Mouse (Mus musculus) neural tube, embryonic 14.5 days (tissue): Measurements from ENCODE around the gene Thg1l. TPM values are rescaled to one million over a fixed set of nuclear protein-coding genes. Genes with fewer than 3 reads are reported as not detected.

ENCODE experiments used
- ATAC-seq: fragments of 200-750 bp; cut with Nextera tagmentation; 2 replicates; pipeline ENCODE4 v1.8.0; 2017; ENCODE audit warnings: low read depth, mild to moderate bottlenecking, moderate TSS enrichment, moderate library complexity
- H3K27ac ChIP-seq: fragments of 300-500 bp; sonication (generic); 2 replicates; pipeline ENCODE4 v1.5.1; 2014; ENCODE audit warnings: low read depth, mild to moderate bottlenecking, control low read depth, low read length, moderate library complexity, mixed read lengths
- H3K27me3 ChIP-seq: fragments of 300-500 bp; sonication (generic); 2 replicates; pipeline ENCODE4 v1.6.1; 2014; ENCODE audit warnings: low read length; ENCODE audit not compliant: control insufficient read depth, insufficient read depth
- H3K36me3 ChIP-seq: fragments of 300-500 bp; sonication (generic); 2 replicates; pipeline ENCODE4 v1.6.1; 2014; ENCODE audit warnings: low read length, mixed read lengths; ENCODE audit not compliant: control insufficient read depth, insufficient read depth
- H3K4me1 ChIP-seq: fragments of 300-500 bp; sonication (generic); 2 replicates; pipeline ENCODE4 v1.6.1; 2014; ENCODE audit warnings: low read length; ENCODE audit not compliant: control insufficient read depth, insufficient read depth
- H3K4me2 ChIP-seq: fragments of 300-500 bp; sonication (generic); 2 replicates; pipeline ENCODE4 v1.6.1; 2014; ENCODE audit warnings: mild to moderate bottlenecking, low read depth, low read length, control low read depth
- H3K4me3 ChIP-seq: fragments of 300-500 bp; sonication (generic); 2 replicates; pipeline ENCODE4 v1.5.1; 2014; ENCODE audit warnings: low read depth, low read length, control low read depth, mixed read lengths
- H3K9ac ChIP-seq: fragments of 300-500 bp; sonication (generic); replicated peaks from 2 replicates; pipeline ENCODE4 v1.6.1; 2014; ENCODE audit warnings: low read depth, mild to moderate bottlenecking, control low read depth, low read length, mixed read lengths
- H3K9me3 ChIP-seq: fragments of 300-500 bp; sonication (generic); 2 replicates; pipeline ENCODE4 v1.6.1; 2016; ENCODE audit warnings: low read length; ENCODE audit not compliant: control insufficient read depth
- WGBS: fragments of 180-500 bp; shearing (Covaris S2); extraction: QIAGEN DNeasy Blood & Tissue Kit; methylation state at CpG from one replicate; pipeline ENCODE4 v1.1.7; 2014; 5-methylcytosine and 5-hydroxymethylcytosine counted together
- polyA plus RNA-seq: library from polyadenylated mRNA; unstranded; fragments of >200 nt; fragmentation: Nextera tagmentation; extraction: Ambion mirVana; gene quantifications from 2 replicates; pipeline ENCODE4 v1.2.1, GENCODE M21; 2014

Thg1l gene
- polyA plus RNA-seq, 1 experiment from 2014 or later: 9.6 TPM

DNA sequence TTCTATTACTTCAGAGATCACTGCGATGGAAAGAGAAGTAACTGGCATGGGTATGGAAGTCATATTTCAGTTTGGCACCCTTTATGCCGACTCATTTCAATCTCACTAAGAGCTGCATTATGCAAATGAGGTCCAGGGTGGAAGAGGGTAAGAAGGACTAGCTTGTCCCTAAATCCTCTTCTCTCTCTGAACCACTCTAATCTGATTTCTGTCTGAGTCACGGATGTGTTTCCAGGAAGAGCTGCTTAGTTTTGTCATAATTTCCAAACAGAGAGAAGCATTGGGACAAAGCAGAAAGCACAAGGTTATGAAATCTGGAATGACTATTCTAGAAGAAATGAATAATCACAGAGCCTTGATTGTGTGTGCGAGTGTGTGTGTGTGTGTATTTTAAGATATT, 11.6 kb upstream of the Thg1l start:
- H3K27me3 ChIP-seq: no peaks in the 10 kb centered on the region
- H3K9ac ChIP-seq: no peak overlapping the region
- H3K27ac ChIP-seq: no peak overlapping the region
- H3K4me3 ChIP-seq: no peak overlapping the region
- H3K4me1 ChIP-seq: no peaks in the 10 kb centered on the region
- no peak overlapping the region for H3K4me2 ChIP-seq
- WGBS: 86% methylated on average over 4 of the region's 4 CpGs
- no peaks in the 10 kb centered on the region for H3K9me3 ChIP-seq
- no peak for ATAC-seq
- no peaks in the 10 kb centered on the region for H3K36me3 ChIP-seq

DNA sequence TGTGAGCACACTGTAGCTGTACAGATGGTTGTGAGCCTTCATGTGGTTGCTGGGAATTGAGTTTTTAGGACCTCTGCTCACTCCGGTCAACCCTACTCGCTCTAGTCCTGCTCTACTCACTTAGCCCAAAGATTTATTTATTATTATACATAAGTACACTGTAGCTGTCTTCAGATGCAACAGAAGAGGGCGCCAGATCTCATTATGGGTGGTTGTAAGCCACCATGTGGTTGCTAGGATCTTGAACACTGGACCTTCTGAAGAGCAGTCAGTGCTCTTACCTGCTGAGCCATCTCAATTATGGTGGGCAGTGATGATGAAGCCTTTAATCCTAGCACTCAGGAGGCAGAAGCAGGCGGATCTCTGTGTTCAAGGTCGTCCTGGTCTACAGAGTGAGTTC, 4.7 kb upstream of the Thg1l start:
- no peak overlapping the region for H3K4me3 ChIP-seq
- no peak overlapping the region for H3K27ac ChIP-seq
- WGBS: 81% methylated on average over 5 of the region's 5 CpGs
- no peak overlapping the region for H3K9ac ChIP-seq
- no peak for ATAC-seq
- no peak overlapping the region for H3K4me2 ChIP-seq
- no peaks in the 10 kb centered on the region for H3K4me1 ChIP-seq
- H3K9me3 ChIP-seq: no peaks in the 10 kb centered on the region
- H3K36me3 ChIP-seq: no peaks in the 10 kb centered on the region
- H3K27me3 ChIP-seq: no peaks in the 10 kb centered on the region

DNA sequence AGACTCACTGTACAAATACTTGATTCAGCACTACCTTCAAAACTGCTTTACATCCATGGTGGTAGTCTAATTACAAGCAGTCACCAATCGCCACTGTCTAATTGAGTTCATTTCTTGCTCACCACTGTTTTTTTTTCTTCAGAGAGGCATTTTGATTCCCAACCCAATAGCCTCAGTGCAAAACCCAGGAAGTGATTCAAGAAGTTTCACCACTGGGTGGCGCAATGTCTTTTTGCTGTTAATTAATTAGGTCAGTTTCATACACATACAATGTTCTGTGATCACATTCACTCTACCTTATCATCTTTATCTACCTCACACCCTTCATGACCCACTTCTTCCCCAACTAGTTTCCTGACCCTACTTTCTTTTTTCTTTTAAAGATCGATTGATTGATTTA, 4.3 kb upstream of the Thg1l start:
- H3K9ac ChIP-seq: no peak overlapping the region
- H3K4me3 ChIP-seq: no peak overlapping the region
- H3K27me3 ChIP-seq: no peaks in the 10 kb centered on the region
- no peaks in the 10 kb centered on the region for H3K4me1 ChIP-seq
- ATAC-seq: no peak
- H3K27ac ChIP-seq: no peak overlapping the region
- no peaks in the 10 kb centered on the region for H3K9me3 ChIP-seq
- no peaks in the 10 kb centered on the region for H3K36me3 ChIP-seq
- WGBS: 79% methylated on average over 3 of the region's 3 CpGs
- H3K4me2 ChIP-seq: no peak overlapping the region

DNA sequence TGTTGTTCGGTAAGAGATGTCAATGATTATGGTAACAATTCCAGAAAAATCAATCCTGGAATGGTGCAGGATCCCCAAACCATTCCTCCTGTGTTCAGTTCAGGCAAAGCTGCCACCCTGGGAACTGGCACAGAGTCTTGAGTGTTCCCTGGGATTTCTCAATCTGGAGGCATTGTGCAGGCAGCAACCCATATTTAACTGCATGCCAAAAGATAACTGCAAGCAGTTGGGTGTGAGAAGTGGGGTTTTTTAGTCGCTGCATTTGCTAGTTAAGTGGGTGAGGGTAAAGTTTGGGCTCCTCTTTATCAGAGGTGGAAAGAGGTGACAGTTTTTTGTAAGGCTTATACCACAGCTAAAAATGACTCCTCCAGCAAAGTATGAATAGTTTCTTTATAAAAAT, 7.8 kb downstream of the Thg1l start:
- peaks cover 15% of the 10 kb centered on the region; the same call in 1 of the 2 replicates for H3K36me3 ChIP-seq
- no peaks in the 10 kb centered on the region for H3K27me3 ChIP-seq
- ATAC-seq: no peak
- 85% methylated on average over 2 of the region's 2 CpGs for WGBS
- no peak overlapping the region for H3K9ac ChIP-seq
- H3K9me3 ChIP-seq: no peaks in the 10 kb centered on the region
- no peak overlapping the region for H3K4me2 ChIP-seq
- H3K4me3 ChIP-seq: no peak overlapping the region
- H3K4me1 ChIP-seq: peaks cover 9% of the 10 kb centered on the region; the same call in 1 of the 2 replicates
- no peak overlapping the region for H3K27ac ChIP-seq

DNA sequence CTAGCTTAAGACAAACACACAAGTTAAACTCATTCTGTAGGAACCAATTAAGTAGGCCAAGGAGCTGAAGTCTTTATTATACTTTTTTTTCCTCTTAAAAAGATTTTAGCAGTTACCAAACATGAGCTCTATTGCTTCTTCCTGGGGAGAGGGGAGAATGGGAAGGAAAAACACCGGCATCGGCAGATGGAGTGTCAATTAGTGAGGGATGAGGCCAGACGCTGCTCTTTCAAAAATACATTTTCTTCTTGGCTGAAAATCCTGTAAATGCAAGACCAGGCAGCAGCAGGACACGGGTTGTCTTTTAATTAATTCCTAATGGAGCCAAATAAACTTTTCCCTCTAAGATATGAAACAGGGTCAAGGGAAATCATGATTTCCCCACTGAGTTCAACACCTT, 8.5 kb downstream of the Thg1l start:
- Histone ChIP-seq H3K4me1 (peaks cover 9% of the 10 kb centered on the region; the same call in 1 of the 2 replicates), H3K36me3 (peaks cover 10% of the 10 kb centered on the region; the same call in 1 of the 2 replicates), H3K27ac (no peak overlapping the region), H3K4me2 (no peak overlapping the region), H3K9ac (no peak overlapping the region), H3K4me3 (no peak overlapping the region), H3K9me3 (no peaks in the 10 kb centered on the region), H3K27me3 (no peaks in the 10 kb centered on the region)
- WGBS: 91% methylated on average over 4 of the region's 4 CpGs
- ATAC-seq: no peak

DNA sequence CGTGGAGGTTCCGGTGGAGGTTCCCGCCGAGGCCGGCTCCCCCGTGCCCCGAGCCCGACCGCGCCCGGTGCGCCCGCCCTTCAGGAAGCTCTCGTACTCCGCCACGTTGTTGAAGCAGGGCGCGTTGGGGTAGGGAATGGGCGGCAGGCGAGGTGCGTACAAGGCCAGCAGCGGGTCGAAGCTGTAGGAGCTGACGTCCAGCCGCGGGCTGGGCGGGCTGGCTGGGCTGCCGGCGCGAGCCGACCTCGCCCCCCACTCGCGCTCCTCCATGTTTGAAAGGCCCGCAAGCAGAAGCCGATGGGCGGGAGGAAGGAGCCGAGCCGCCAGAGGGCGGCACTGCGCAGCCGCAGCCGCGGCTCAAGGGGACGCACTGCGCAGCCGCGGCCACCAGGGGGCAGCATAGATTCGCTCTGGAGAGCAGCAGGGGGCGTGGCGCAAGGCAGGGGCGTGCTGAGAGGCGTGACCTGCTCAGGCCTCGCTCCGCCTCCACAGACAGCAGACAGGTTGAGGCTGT, 10.6 kb downstream of the Thg1l start, which contains the start of gene Lsm11:
TSS of gene Lsm11 (minus strand) at position 293 of the 514 bp plus-strand sequence.
- H3K4me3 ChIP-seq: peak within 1 kb of the TSS; percentile 94
- ATAC-seq: peak; percentile 87
- H3K4me1 ChIP-seq: peaks cover 9% of the 10 kb centered on the region; the same call in 1 of the 2 replicates
- no peaks in the 10 kb centered on the region for H3K36me3 ChIP-seq
- H3K9me3 ChIP-seq: no peaks in the 10 kb centered on the region
- no peaks in the 10 kb centered on the region for H3K27me3 ChIP-seq
- peak within 1 kb of the TSS; percentile 74 for H3K4me2 ChIP-seq
- peak within 1 kb of the TSS; percentile 82 for H3K9ac ChIP-seq
- peak within 1 kb of the TSS; percentile 78 for H3K27ac ChIP-seq
- WGBS: under 1% methylated on average over 54 of the region's 55 CpGs

DNA sequence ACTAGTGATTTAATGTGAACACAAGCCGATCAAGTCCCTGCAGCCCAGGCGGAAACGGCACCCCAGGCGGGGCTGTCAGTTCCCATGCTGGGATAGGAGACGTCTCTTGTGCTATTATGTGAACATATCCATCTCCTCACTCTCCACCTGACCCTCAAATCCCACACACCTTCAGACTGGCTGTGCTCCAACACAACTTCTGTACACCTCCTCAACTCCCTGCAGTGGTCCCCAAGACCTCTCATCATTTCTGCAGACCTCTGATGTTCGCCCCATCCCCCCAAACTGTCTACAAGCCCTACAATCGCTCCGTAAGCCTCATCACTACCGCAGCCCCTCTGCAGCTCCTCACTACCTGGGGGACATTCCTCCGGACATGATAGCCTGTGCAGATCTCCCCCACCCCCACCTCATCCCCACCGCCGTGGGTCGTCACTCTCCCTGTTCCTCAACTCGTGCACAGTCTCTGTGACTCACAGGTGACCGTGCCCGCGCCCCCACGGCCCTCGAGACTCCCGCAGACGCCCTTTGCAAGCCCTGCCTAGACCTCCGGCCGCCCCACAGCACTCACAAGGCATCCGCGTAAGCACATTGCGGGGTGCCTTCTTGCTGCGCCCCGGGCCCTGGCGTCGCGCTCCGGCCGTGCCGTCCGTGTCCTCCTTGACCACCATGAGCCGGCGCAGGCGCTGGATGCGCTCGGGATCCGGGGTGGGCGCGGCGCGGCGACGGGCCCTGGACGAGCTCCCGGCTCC, 11.2 kb downstream of the Thg1l start:
- Histone ChIP-seq H3K9me3 (no peaks in the 10 kb centered on the region), H3K27ac (peak overlapping the region; percentile 78), H3K4me3 (peak overlapping the region; percentile 94), H3K36me3 (no peaks in the 10 kb centered on the region), H3K9ac (peak overlapping the region; percentile 82), H3K4me2 (peak overlapping the region; percentile 74), H3K4me1 (peaks cover 9% of the 10 kb centered on the region; the same call in 1 of the 2 replicates), H3K27me3 (no peaks in the 10 kb centered on the region)
- WGBS: under 1% methylated on average over 48 of the region's 49 CpGs
- peak; percentile 66 for ATAC-seq

DNA sequence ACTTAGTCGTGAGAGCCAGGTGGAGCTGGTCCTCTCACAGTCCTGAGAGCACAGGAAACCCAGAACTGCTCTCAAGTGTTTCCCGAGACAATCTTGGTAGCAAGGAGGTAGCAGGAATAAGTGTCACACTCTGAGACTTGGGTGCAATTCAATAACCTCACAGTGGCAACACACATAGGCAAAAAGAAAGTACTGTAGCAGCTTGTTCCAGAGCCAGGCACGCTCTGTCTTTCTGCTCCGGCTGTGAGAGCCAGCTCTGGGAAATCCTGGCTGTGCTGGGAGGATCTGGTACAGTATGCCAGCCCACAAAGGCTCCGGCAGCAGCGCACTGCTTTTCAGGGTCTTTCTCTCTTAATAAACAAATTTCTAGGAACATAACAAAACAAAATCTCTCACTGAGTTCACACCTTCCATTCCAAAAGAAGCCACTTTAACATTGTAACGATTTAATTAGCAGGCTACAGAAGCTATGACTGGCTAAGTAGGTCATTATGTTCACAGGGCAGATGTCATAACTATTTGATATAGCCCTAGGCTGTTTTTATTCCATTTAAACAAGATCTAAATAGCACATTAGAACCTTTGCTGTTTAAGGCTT, 12.1 kb downstream of the Thg1l start:
- H3K4me1 ChIP-seq: peaks cover 9% of the 10 kb centered on the region; the same call in 1 of the 2 replicates
- H3K27me3 ChIP-seq: no peaks in the 10 kb centered on the region
- 48% methylated on average over 7 of the region's 7 CpGs for WGBS
- no peak for ATAC-seq
- no peaks in the 10 kb centered on the region for H3K9me3 ChIP-seq
- H3K9ac ChIP-seq: peak overlapping the region; percentile 82; the same call in 1 of the 2 replicates
- H3K4me2 ChIP-seq: peak overlapping the region; percentile 74
- no peak overlapping the region for H3K27ac ChIP-seq
- H3K4me3 ChIP-seq: peak overlapping the region; percentile 94
- H3K36me3 ChIP-seq: no peaks in the 10 kb centered on the region

DNA sequence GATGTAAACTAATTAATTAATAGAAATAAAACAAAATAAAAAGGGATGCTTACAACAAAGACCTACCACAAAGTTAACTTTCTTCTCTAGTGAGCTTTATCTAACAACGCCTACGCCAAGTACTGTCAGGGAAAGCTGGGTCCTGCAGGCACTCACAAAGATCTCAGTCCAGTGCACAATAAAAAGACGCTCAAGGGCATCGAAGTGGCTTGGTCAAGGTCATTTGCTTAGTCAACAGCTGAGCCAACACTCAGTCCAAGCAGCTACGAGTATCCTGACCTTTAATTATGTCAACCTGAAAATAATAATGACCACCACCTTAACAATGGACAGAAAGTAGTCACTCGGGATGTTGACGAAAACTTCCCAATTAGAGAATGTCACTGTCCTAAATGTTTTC, 13.0 kb downstream of the Thg1l start:
- Histone ChIP-seq H3K9ac (no peak overlapping the region), H3K27ac (no peak overlapping the region), H3K4me2 (no peak overlapping the region), H3K4me3 (no peak overlapping the region), H3K27me3 (no peaks in the 10 kb centered on the region), H3K9me3 (no peaks in the 10 kb centered on the region), H3K4me1 (peaks cover 9% of the 10 kb centered on the region; the same call in 1 of the 2 replicates), H3K36me3 (no peaks in the 10 kb centered on the region)
- WGBS: 90% methylated on average over 7 of the region's 7 CpGs
- ATAC-seq: no peak
